Mouse (Mus musculus): ENCODE data around the gene Gm21852. TPM values are rescaled to one million over a fixed set of nuclear protein-coding genes. Genes with fewer than 3 reads are reported as not detected.

The Gm21852 gene
- not detected for polyA plus RNA-seq (2014; fragmentation: Illumina TruSeq; extraction: RNeasy Lipid Tissue Mini Kit (QIAGEN cat#74804); ENCODE audit: low read depth, low replicate concordance)

DNA sequence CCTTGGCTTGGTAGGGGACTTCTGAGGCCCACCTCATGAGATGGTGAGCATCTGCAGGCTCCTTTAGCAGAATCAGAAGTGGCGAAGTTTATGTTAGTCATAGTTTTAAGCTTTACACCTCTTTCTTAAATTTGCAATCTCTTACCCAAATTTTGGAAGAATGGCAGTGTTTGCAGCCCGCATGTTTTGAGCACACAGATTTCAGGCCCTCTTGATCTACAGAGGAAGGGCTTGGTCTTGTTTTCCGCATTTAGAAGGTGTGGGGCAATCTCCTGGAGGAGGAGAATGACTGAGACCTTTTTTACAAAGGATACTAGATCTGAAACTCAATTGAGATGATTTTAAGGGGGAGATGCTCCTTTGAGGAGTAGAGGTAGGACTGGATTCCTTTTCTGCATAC lies at the start of gene Gm21852:
Gm21852 (minus strand) TSS at position 101 of the 400 bp plus-strand sequence.

Other genes starting within 250 kb of the Gm21852 start
- not detected for gene Gm21797, start 123.8 kb upstream of the Gm21852 start, polyA plus RNA-seq (2014; fragmentation: Illumina TruSeq; extraction: RNeasy Lipid Tissue Mini Kit (QIAGEN cat#74804); ENCODE audit: low read depth, low replicate concordance)
- not detected for gene Gm20795, start 152.9 kb upstream of the Gm21852 start, polyA plus RNA-seq (2014; fragmentation: Illumina TruSeq; extraction: RNeasy Lipid Tissue Mini Kit (QIAGEN cat#74804); ENCODE audit: low read depth, low replicate concordance)

Data from heart, adult 10 weeks (tissue).